Mouse (Mus musculus) neural tube, embryonic 14.5 days (tissue): ENCODE measurements around the gene Stk32c. TPM values are rescaled to one million over a fixed set of nuclear protein-coding genes. Genes with fewer than 3 reads are reported as not detected.

Experiments
- ATAC-seq: fragments of 200-750 bp; cut with Nextera tagmentation; 2 replicates; pipeline ENCODE4 v1.8.0; 2017; ENCODE audit warnings: low read depth, mild to moderate bottlenecking, moderate TSS enrichment, moderate library complexity
- H3K27ac ChIP-seq: fragments of 300-500 bp; sonication (generic); 2 replicates; pipeline ENCODE4 v1.5.1; 2014; ENCODE audit warnings: low read depth, mild to moderate bottlenecking, control low read depth, low read length, moderate library complexity, mixed read lengths
- H3K27me3 ChIP-seq: fragments of 300-500 bp; sonication (generic); 2 replicates; pipeline ENCODE4 v1.6.1; 2014; ENCODE audit warnings: low read length; ENCODE audit not compliant: control insufficient read depth, insufficient read depth
- H3K36me3 ChIP-seq: fragments of 300-500 bp; sonication (generic); 2 replicates; pipeline ENCODE4 v1.6.1; 2014; ENCODE audit warnings: low read length, mixed read lengths; ENCODE audit not compliant: control insufficient read depth, insufficient read depth
- H3K4me1 ChIP-seq: fragments of 300-500 bp; sonication (generic); 2 replicates; pipeline ENCODE4 v1.6.1; 2014; ENCODE audit warnings: low read length; ENCODE audit not compliant: control insufficient read depth, insufficient read depth
- H3K4me2 ChIP-seq: fragments of 300-500 bp; sonication (generic); 2 replicates; pipeline ENCODE4 v1.6.1; 2014; ENCODE audit warnings: mild to moderate bottlenecking, low read depth, low read length, control low read depth
- H3K4me3 ChIP-seq: fragments of 300-500 bp; sonication (generic); 2 replicates; pipeline ENCODE4 v1.5.1; 2014; ENCODE audit warnings: low read depth, low read length, control low read depth, mixed read lengths
- H3K9ac ChIP-seq: fragments of 300-500 bp; sonication (generic); replicated peaks from 2 replicates; pipeline ENCODE4 v1.6.1; 2014; ENCODE audit warnings: low read depth, mild to moderate bottlenecking, control low read depth, low read length, mixed read lengths
- H3K9me3 ChIP-seq: fragments of 300-500 bp; sonication (generic); 2 replicates; pipeline ENCODE4 v1.6.1; 2016; ENCODE audit warnings: low read length; ENCODE audit not compliant: control insufficient read depth
- WGBS: fragments of 180-500 bp; shearing (Covaris S2); extraction: QIAGEN DNeasy Blood & Tissue Kit; methylation state at CpG from one replicate; pipeline ENCODE4 v1.1.7; 2014; 5-methylcytosine and 5-hydroxymethylcytosine counted together
- polyA plus RNA-seq: library from polyadenylated mRNA; unstranded; fragments of >200 nt; fragmentation: Nextera tagmentation; extraction: Ambion mirVana; gene quantifications from 2 replicates; pipeline ENCODE4 v1.2.1, GENCODE M21; 2014

The Stk32c gene
- polyA plus RNA-seq, 1 experiment from 2014 or later, result 1.7 TPM

GRCm38 (mm10) chr7:139105076-139105475 lies 108.0 kb downstream of the Stk32c start:
- Histone ChIP-seq H3K9me3 (no peaks in the 10 kb centered on the region), H3K4me3 (no peak overlapping the region), H3K4me1 (no peaks in the 10 kb centered on the region), H3K27me3 (no peaks in the 10 kb centered on the region), H3K36me3 (peaks cover 11% of the 10 kb centered on the region), H3K27ac (no peak overlapping the region), H3K9ac (no peak overlapping the region), H3K4me2 (no peak overlapping the region)
- 87% methylated on average over 5 of the region's 5 CpGs for WGBS
- ATAC-seq, result no peak

DNA sequence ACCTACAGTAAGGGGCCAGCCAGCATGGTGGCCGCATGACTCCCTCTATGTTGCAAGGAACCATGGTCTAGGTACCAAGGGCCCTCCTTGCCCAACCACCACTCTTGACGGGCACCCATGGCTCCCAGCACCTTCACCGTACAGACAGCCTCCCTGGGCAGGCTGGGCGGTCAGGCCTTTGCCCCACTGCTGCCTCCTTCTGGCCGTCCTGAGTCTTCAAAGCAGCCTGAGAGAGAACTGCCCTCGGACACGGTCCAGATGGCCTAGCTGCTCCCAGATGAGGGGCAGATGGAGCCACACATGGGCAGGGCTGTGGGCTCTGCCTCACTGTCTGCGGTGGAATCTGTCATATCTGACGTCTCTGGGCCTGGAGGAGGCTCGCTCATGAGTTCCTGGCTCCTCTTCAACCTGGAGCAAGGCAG lies 109.1 kb downstream of the Stk32c start:
- no peak overlapping the region for H3K27ac ChIP-seq
- peak; percentile 42; the same call in 1 of the 2 replicates for ATAC-seq

GRCm38 (mm10) chr7:139101826-139102225 lies 111.3 kb downstream of the Stk32c start:
- Histone ChIP-seq H3K27me3 (no peaks in the 10 kb centered on the region), H3K27ac (no peak overlapping the region; the same call in 1 of the 2 replicates), H3K9ac (no peak overlapping the region; the same call in 1 of the 2 replicates), H3K4me3 (no peak overlapping the region), H3K9me3 (no peaks in the 10 kb centered on the region), H3K4me2 (no peak overlapping the region), H3K4me1 (no peaks in the 10 kb centered on the region), H3K36me3 (peaks cover 32% of the 10 kb centered on the region)
- no peak for ATAC-seq
- 78% methylated on average over 3 of the region's 3 CpGs for WGBS

More for the DNA sequence above, 109.1 kb downstream of the Stk32c start:
- H3K36me3 ChIP-seq, result peaks cover 17% of the 10 kb centered on the region
- no peaks in the 10 kb centered on the region for H3K27me3 ChIP-seq
- WGBS, result 45% methylated on average over 10 of the region's 10 CpGs
- H3K4me1 ChIP-seq, result no peaks in the 10 kb centered on the region
- no peak overlapping the region for H3K4me3 ChIP-seq
- no peaks in the 10 kb centered on the region for H3K9me3 ChIP-seq
- no peak overlapping the region for H3K4me2 ChIP-seq
- no peak overlapping the region for H3K9ac ChIP-seq

GRCm38 (mm10) chr7:139101286-139101804 lies 111.8 kb downstream of the Stk32c start:
- no peaks in the 10 kb centered on the region for H3K4me1 ChIP-seq
- H3K9ac ChIP-seq, result no peak overlapping the region
- no peak overlapping the region for H3K4me3 ChIP-seq
- no peak for ATAC-seq
- H3K4me2 ChIP-seq, result no peak overlapping the region
- no peaks in the 10 kb centered on the region for H3K27me3 ChIP-seq
- H3K27ac ChIP-seq, result no peak overlapping the region
- no peaks in the 10 kb centered on the region for H3K9me3 ChIP-seq
- peaks cover 35% of the 10 kb centered on the region for H3K36me3 ChIP-seq
- WGBS, result 83% methylated on average over 10 of the region's 10 CpGs

- H3K4me1 ChIP-seq, result no peaks in the 10 kb centered on the region
- no peak overlapping the region for H3K9ac ChIP-seq
- H3K4me2 ChIP-seq, result no peak overlapping the region
- H3K27ac ChIP-seq, result no peak overlapping the region; the same call in 1 of the 2 replicates
- WGBS, result 72% methylated on average over 12 of the region's 12 CpGs
- no peak overlapping the region for H3K4me3 ChIP-seq
- H3K9me3 ChIP-seq, result no peaks in the 10 kb centered on the region
- peaks cover 35% of the 10 kb centered on the region for H3K36me3 ChIP-seq
- no peak for ATAC-seq
- no peaks in the 10 kb centered on the region for H3K27me3 ChIP-seq
These were observed 112.5 kb downstream of the Stk32c start for GRCm38 (mm10) chr7:139100531-139101095.

DNA sequence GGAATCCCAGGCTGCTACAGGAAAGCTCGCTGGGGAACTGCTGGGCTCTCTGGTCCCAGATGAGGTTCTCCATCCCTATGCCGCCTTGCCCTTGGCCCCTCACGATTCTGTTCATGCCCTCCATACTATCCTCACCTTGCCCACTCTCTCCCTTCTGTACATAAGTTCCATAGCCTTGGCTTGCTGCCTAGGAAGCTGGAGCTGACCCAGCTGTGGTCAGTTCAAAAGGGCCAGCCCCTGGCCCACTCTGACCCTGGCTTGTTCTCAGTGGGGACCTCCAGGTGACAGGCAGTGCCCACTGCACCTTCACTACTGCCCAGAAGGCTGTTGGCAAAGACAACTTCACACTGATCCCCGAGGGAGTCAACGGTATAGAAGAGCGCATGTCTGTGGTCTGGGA lies 116.7 kb downstream of the Stk32c start:
- no peaks in the 10 kb centered on the region for H3K9me3 ChIP-seq
- H3K4me1 ChIP-seq, result no peaks in the 10 kb centered on the region
- H3K27ac ChIP-seq, result no peak overlapping the region
- 89% methylated on average over 6 of the region's 6 CpGs for WGBS
- no peaks in the 10 kb centered on the region for H3K27me3 ChIP-seq
- no peak overlapping the region for H3K9ac ChIP-seq
- no peak overlapping the region for H3K4me3 ChIP-seq
- no peak overlapping the region for H3K4me2 ChIP-seq
- peaks cover 65% of the 10 kb centered on the region for H3K36me3 ChIP-seq
- ATAC-seq, result no peak

DNA sequence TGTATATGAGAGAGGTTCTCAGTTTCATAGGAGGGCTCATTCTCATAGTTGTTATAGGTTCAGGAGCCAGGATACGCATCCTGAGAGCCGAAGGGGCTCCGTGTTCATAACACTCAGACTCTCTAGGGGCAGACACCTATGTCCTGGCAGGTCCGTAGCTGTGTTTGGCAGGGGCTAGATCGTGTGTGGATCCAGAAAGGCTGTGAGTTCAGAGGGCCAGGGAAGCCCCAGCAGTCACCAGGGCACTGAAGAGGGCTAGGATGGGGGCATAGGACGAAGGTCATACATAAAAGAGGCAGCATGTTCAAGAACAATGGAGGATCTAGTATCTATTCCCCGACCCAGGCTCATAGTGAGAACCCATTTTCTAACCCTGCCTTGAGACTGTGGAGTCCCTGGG lies 117.8 kb downstream of the Stk32c start:
- WGBS, result 82% methylated on average over 7 of the region's 7 CpGs
- H3K27ac ChIP-seq, result no peak overlapping the region
- no peak overlapping the region for H3K9ac ChIP-seq
- no peaks in the 10 kb centered on the region for H3K27me3 ChIP-seq
- no peak overlapping the region for H3K4me3 ChIP-seq
- no peak for ATAC-seq
- no peaks in the 10 kb centered on the region for H3K9me3 ChIP-seq
- no peak overlapping the region for H3K4me2 ChIP-seq
- H3K4me1 ChIP-seq, result no peaks in the 10 kb centered on the region; the same call in 1 of the 2 replicates
- peaks cover 65% of the 10 kb centered on the region for H3K36me3 ChIP-seq

DNA sequence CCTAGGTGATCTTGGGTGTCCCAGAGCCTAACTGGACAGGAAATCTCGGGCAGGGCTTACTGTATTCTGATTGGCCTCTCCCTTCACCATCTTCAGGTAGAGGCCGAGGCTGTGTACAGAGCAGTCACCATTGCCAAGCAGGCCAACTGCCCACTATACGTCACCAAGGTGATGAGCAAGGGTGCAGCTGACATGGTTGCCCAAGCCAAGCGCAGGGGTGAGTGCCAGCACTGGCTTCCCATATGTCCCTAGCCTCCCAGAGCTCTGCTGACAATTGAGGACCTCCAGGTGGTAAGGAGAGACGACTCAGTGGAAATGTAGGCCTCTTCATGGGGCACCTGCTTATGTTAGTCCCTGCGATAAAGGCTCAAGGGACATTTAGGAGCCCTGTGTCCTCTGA lies 118.3 kb downstream of the Stk32c start:
- 84% methylated on average over 6 of the region's 6 CpGs for WGBS
- peaks cover 65% of the 10 kb centered on the region for H3K36me3 ChIP-seq

DNA sequence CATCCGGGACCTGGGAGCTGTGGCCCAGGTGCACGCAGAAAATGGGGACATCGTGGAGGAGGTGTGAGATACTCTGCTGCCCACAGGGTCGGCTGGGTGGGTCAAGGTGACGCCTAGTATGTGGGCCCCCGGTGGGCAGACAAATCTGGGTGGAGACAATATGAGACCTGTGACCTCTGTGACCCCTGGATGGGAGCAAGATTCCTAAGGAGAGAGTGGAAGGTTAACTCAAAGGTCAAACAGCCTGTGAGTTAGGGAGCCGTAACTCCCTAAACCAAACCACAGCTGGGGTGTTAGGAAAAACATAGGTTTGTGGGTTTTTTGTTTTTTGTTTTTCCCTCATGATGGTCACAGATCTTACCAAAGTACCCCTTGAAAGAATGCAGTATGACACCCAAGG lies 119.3 kb downstream of the Stk32c start:
- Histone ChIP-seq H3K27me3 (no peaks in the 10 kb centered on the region), H3K4me3 (no peak overlapping the region), H3K9me3 (no peaks in the 10 kb centered on the region), H3K4me2 (no peak overlapping the region), H3K36me3 (peaks cover 62% of the 10 kb centered on the region), H3K9ac (no peak overlapping the region), H3K27ac (no peak overlapping the region), H3K4me1 (peaks cover 10% of the 10 kb centered on the region)
- no peak for ATAC-seq
- WGBS, result 85% methylated on average over 7 of the region's 7 CpGs

More for the DNA sequence above, 118.3 kb downstream of the Stk32c start:
- no peak overlapping the region for H3K27ac ChIP-seq
- no peak overlapping the region for H3K9ac ChIP-seq
- no peak overlapping the region for H3K4me2 ChIP-seq
- no peaks in the 10 kb centered on the region for H3K27me3 ChIP-seq
- no peak overlapping the region for H3K4me3 ChIP-seq
- peaks cover 5% of the 10 kb centered on the region; the same call in 1 of the 2 replicates for H3K4me1 ChIP-seq
- no peak for ATAC-seq
- no peaks in the 10 kb centered on the region for H3K9me3 ChIP-seq
